Mouse (Mus musculus) megakaryocyte, embryonic 14.5 days (primary cell): Measurements from ENCODE around the gene Gm17027.
"Not testable (repeated sequence)": the region's sequence is repeated elsewhere in the genome, so short reads cannot be mapped to it uniquely, and the experiment has no call there.

ENCODE experiments used
- FLI1 ChIP-seq: IDR thresholded peaks from 2 replicates; pipeline ENCODE4 v1.6.1; 2012; ENCODE audit warnings: low read length, inconsistent platforms, mixed read lengths
- GATA1 ChIP-seq: IDR thresholded peaks from 3 replicates; pipeline ENCODE4 v1.6.1; 2012; ENCODE audit warnings: mixed read lengths, low read length, inconsistent platforms, borderline replicate concordance

GRCm38 (mm10) chr14:42134571-42134970, 27.9 kb downstream of the Gm17027 start:
- not testable (repeated sequence) for TF ChIP-seq GATA1, FLI1
